Mouse (Mus musculus): ENCODE results near the gene Farp1. TPM values are rescaled to one million over a fixed set of nuclear protein-coding genes. Genes with fewer than 3 reads are reported as not detected.
"Not testable (repeated sequence)": the region's sequence is repeated elsewhere in the genome, so short reads cannot be mapped to it uniquely, and the experiment has no call there.

Gene Farp1
- total RNA-seq, 2 experiments from 2014 or later: 21.1 to 32.3 TPM

DNA sequence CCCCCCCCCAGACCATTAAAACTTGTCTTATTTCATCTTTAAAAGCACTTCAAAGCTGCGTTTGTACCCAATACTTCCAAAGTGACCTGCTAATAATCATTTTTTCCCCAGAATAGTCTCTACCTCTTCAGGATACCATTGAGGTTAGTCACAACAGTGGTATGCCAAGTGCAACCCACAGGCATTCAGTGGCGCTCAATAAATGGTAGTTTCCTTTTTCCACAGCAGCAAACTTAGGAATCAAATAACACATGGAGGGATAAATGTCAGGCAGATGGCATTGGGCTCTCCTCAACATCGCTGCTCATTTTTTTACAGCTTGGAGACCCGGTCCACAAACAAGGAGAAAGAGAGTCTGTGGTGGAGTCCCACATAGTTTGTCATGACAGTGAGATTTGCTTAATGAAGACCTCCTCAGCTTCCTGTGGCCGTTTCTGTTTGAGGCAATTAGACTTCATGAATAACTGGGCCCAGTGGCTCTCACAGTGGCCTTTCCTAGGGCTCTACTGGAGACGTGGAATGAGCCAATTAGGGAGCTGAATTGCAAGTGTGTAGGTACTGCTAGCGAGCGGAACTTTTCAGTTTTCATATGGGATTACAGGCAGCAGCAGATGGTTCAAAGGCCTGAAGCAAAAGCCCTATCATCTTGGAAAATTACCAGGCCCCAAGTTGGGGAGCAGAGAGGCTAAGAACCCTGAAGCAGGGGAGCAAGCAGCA is 148.6 kb downstream of the Farp1 start:
- DNase-seq: no peak

DNA sequence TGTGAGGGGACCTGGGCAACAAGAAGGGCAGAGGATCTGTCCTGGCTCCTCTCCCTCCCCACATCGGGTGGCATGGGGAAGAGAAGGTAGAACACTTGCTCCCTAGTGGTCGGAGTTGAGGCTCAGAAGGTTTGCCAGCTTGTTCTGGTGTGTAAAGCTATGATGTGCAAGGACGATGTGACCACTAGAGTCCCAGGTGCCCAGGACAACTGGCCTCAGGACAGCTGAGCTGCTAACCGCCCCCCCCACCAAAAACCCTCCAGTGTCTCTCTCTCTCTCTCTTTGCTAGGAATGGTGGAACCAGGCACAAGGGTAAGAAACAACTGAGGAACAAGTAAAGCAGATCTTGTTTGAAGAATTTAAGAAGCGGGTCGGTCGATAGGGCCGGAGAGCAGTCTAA is 149.4 kb downstream of the Farp1 start:
- DNase-seq: no peak

DNA sequence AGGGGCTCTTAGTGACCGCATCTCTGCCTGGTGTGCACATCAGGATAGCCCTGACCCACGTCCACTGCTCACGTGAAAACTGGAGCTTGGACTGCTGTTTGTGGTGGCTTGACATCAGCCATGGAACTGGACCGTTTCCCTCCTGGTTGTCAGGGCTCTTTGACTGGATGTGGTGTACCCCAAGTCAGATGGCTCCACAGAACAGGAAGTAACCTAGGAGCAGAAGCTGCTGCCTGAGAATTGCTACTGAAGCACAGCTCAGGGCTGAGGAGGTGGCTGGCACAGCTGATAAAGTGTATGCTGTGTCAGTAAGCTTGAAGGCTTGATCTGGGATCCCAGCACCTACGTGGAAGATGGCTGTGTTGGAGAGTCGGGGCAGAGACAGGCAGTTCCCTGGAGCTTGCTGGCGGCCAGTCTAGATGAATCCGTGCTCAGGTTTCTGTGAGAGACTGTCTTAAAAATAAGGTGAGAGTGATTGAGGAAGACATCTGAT is 151.4 kb downstream of the Farp1 start:
- no peak for DNase-seq

DNA sequence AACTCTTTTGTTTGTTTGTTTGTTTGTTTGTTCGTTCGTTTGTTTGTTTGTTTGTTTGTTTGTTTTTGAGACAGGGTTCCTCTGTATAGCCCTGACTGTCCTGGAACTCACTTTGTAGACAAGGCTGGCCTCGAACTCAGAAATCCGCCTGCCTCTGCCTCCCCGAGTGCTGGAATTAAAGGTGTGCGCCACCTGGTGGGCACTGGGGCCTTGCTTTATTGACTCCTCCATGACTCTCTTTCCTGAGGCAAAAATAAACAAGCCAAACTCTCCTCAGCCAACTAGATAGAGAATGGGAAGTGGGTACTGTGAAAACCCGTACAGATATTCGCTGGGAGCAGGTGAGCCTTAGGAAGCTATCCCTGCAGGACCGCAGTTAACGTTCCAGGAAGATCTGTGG is 154.8 kb downstream of the Farp1 start:
- not testable (repeated sequence) for DNase-seq

DNA sequence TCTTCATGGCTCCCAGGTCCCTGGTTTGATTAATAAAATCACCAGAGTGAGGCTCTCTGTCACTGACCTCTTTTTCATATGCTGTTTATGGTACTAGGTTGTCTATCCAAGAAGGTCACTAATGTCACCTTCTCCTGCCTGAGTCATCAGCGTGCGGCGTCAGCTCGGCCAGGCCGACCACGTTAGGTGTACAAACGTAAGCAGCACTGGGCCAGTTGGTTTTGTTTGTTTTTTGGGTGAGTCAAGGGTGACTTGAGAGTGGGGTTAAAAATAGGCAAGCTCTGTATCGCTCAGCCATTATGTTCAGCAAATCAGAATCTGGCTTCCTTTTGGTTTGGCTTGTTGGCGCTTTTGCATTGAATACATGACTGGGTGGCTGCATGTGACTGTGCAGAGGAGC is 155.4 kb downstream of the Farp1 start:
- DNase-seq: no peak

DNA sequence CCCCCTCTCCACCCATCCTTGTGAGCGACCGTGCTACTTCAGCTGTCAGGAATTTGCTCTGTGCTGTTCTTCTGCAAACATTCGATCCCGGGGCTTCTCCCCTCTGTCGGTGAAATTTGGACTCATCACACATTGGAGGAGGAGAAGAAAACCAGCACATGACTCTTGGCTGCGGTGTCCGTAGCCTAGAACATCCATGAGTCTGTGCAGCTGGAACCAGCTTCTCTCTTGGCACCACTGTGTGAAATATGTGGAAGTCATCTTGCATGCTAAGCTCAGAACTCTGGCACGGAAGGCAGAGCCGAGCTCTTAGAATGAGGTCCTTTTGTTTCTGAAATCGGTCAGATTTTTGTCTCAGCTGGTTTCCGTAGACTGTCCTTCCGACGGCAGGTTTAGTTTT is 156.7 kb downstream of the Farp1 start:
- DNase-seq: no peak

DNA sequence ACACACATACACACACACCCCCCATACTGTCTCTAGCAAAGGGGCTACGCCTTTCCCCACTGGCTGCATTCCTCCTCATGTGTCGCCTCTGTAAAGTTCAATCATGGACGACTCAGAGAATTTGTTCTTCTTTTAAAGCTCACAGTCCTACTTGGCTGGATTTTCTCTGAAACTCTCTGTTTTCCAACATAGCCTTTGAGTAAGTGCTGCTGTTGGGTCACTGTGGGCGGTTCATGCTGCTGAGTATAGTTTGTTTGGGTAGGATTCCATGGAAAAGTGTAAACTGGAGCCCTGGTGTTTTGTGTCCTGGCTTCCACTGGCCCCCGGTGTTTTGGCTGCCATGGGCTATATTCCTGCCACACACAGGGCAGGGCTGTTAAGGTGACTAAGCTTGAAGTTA is 157.4 kb downstream of the Farp1 start:
- no peak for DNase-seq

DNA sequence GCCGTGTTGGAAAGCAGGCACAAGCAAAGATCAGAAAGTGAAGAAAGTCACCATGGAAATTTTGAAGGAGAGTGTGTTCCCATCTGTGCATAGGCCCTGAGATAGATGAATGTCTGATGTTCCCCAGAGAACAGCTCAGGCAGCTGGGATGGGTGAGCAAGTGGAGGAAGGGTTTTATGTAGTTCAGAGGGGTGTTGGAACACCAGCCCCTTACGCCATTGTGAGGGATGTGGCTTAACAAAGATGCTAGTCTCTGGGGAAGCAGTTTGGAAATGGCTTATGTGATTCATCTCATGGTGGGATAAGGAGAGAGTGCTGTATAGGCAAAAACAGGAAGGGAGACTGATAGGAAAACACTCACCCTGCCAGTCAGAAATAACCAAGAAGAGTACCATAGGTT is 159.0 kb downstream of the Farp1 start:
- DNase-seq: no peak

DNA sequence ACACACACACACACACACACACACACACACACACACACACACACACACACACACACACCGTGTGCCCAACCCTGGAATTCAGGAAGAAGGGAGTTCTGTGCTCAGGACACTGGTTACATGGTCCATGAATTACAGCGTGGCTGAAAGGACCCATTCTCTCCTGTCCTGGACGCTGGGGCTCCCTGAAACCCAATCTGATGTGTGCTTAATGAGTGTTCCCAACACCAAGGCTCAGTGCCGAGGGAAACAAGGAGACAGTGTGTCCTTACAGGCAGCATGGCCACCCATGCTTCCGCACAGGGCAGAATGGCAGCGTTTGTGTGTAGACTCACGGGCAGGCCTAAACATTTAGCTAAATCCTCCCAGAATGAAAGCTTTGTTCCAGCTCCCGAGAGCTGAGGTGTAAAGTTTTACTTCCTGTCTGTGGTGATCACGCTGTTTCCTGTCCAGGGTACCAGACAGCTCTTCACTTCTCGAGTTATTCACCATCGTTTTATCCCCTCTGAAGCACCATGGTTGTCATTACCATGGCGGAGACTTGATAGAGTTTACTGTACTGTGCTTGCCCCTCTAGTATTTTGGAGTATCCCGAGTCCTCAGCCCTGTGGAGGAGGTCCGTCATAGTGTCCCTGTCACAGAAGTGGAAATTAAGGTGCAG is 164.0 kb downstream of the Farp1 start:
- no peak for DNase-seq

DNA sequence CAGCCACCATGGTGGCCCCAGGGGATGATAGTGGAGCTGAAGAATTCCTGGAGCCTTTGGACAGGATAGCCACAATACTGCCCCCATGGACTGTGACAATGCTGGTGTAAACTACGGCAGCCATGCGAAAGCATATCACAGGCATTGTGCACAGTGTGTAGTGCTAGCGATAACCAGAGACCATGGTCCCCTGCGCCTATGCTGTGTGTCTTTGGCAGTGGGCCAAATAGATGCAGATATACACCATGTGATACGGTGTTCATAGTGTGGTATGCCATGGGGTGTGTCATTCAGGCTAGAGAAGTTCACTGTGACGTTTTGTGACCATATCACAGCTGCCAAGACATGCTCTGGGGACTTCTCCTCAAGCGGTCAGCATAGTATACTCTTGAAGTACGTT is 164.8 kb downstream of the Farp1 start:
- DNase-seq: no peak

DNA sequence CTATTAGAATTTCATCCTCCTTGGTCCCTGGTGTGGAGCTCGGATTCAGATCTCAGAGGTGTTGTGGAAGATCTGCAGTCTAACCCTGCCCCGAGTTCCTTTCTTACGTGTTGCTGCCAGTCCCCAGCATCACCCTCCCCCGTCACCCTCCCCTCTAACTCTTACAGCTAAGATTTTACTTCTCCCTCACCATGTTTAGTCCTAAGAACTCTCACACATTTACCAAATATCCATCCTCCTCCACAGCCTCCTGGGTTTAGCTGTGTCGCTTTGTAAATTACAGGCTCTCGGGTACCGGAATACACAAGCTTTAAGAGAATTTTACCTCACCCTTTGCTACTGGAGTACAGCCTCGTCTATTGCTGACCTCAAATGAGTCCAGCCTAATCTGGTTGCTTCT is 165.4 kb downstream of the Farp1 start:
- DNase-seq: no peak

DNA sequence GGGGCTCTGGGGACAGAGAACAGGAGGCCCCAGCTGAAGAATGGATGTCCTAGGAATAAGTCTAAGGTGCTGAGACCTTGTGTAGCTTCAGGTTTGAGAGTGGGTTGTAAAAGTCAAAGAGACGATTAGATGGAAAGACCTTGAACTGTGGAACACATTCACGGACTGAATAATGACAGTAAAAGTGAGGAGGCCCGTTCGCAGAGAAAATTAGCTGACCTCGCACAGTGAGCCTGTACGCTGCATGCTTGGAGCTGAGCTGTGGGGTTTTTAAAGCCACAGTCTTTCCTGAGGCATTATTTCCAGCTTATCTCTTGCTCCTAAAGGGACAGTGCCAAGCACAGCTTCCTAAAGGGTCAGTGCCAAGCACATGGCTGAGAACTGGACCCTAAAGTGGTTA is 166.2 kb downstream of the Farp1 start:
- no peak for DNase-seq

DNA sequence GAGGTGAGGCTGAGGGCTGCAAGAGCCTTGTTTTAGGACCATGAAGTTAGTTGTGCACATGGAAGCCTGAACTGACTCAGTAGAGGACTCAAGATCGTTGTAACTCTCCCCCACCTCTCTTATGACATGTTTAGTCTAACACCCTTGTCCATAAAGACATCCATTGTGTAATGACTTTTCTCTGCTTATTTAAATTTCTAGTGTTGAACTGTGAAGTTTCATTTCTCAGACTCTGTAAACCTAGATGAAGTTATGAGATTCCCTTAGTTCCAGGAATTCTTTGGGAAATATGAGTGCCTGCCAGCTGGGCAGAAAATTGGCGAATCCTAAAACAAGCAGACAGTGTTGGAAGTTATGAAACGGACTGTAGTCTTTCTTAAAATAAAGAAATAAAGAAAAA is 170.5 kb downstream of the Farp1 start:
- DNase-seq: no peak

DNA sequence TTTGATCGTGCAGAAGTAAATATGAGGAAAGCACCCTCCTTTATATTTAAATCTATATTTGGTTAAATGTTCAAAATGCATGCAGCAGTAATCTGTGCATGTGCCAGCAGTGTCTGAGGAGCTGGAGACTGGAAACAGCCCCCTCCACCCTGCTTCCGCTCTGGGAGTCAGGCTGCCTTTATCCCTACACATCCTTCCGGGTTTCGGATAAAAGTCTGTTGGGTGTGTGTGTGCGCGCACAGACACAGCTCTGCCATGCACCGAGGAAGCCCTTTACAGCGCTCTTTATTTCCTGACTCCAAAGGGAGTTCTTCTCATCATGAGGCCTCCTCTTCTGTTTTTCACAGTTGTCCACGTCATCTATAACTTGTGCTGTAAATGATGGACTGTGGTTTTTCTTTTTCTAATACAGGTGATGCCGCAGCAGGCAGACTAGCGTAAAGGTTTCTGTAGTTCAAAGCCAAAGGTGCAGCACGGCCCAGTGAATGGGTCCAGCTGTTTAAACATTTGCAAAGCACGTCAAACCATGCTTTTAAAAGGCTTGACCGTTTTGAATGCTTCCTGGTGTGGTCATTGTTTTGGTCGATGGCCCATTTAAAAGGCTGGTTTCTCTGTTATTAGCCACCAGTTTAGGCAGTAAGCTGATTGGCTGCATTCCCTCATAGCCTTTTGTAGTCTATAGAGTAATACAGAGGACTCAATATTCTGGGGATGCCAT is 172.6 kb downstream of the Farp1 start:
- DNase-seq: no peak

DNA sequence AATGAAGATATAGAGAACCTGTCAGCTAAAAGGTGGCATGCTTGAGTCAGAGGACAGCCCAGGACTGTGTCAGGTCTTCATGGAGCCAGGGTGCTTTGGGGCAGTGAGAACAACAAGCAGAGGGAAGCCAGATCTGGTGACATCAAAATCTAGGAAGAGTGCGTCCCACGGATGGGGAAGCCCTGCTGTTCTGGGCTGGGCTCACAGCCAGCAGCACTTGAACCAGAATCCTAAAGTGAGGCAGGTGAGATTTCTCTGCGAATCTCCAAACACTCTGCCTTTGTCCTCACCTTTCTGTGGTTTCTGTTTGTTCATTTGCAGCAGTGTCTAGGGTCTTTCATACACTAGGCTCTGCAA is 173.1 kb downstream of the Farp1 start:
- no peak for DNase-seq

DNA sequence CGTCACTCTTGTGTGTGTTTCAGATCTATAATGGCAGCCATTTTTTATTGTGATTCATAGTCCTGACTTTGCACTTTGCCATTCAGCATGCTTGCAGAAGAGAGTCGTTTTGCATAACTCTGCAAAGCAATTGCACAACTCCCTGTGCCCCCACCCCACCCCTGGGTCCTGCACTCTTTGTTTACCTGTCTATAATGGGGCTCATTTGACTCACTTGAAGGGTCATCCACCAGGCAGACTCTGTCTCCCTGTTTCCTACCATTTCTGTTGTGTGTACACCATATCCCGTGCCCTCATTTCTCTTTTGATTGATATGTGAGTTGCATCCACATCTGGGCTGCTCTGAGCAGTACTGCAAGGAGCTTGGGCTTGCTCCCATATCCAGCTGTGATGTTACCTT is 175.3 kb downstream of the Farp1 start:
- DNase-seq: no peak

DNA sequence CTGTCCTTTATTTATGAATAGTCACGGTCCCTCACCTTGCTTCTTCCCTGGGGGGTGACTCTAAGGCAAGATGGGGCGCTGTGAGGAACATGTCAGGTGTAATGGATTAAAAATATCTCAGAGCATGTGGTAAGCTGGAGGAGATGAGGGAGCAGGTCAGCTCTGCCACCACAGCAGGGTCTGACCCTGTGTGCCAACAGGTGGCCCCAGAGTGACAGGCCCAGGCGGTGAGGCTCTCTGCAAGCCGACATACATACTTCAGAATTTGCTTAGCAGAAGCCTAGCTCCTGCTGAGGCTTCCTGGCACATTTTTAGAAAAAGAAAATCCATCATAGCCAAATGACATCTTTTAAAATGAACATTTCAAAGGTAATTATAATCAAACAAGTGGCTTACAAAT is 178.7 kb downstream of the Farp1 start:
- DNase-seq: no peak

DNA sequence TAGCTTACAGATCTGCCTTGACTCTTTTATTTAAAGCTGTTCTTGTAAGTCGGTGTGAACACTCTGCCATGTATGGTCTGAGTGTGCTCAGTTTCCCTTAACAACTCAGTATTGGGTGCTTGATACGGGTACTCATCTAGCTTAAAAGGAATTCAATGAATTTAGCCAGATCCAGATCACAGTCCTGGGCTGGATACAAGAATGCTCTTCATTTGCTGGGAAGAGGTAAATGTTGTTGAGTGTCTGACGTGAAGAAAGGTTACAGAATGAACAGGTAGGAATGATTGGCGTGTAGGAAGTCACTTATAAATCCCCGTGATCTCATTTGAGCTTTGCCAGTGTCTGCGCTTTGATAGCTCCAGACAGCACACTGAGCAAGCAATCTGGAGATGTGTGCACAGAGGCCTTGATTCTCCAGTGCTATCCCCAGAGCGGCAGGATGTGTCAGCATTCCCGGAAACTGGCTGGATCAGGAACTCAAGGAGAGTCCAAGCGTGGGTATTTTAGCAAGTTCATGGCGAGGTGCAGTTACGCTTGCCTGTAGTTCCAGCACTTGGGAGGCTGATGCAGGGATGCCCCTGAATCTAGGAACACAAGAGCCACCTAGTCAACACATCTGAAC is 179.7 kb downstream of the Farp1 start:
- peak; percentile 38 for DNase-seq

DNA sequence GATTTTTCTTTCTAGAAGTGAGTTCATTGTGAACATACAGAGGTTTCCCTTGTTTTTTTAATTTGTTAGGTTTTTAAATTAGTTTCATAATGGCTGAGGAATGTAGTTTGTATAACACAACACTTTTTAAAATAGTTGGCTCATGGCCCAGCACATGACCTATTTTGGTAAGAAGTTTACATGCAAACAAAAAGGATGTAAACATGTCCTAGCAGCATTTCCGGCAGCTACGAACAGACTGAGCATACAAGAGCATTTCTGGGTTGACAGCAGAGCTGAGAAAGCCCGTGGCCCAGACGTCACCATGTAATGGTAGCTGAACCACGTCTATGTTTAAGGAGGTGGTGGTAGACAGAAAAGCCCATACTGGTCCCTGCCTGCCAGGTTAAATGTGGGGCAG is 180.8 kb downstream of the Farp1 start:
- no peak for DNase-seq

DNA sequence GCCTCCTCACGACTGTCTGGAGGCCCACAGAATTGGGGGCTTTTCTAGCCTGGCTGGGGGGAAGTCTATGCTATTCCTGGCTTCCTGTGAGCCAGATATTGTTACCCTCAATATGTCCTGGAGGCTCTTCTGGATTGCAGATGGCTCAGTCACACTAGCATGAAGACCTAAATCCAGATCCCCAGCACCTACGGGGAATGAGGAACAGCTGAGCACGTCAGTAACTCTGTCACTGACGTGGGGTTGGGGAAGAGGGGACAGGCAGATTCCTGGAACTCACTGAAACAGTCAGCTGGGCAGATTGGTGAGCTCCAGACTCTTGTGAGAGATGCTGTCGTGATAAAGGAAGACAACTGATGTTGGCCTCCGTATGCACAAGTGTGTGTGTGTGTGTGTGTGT is 181.7 kb downstream of the Farp1 start:
- DNase-seq: no peak

DNA sequence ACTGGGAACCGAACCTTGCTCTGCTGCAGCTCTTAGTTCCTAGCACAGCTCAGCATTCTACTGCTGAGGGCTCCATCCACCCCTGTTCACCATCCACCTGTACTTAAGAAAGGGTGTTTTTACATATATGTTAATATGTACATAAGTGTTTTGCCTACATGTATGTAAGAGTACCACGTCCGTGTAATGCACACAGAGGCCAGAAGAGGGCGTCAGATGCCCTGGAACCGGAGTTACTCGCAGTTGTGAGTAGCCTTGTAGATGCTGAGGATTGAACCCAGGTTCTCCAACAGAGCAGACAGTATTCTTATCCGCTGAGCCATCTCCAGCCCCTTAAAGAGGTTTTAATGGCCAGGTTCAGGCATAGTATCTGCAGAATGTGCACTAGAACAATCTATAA is 183.6 kb downstream of the Farp1 start:
- peak; percentile 39 for DNase-seq

DNA sequence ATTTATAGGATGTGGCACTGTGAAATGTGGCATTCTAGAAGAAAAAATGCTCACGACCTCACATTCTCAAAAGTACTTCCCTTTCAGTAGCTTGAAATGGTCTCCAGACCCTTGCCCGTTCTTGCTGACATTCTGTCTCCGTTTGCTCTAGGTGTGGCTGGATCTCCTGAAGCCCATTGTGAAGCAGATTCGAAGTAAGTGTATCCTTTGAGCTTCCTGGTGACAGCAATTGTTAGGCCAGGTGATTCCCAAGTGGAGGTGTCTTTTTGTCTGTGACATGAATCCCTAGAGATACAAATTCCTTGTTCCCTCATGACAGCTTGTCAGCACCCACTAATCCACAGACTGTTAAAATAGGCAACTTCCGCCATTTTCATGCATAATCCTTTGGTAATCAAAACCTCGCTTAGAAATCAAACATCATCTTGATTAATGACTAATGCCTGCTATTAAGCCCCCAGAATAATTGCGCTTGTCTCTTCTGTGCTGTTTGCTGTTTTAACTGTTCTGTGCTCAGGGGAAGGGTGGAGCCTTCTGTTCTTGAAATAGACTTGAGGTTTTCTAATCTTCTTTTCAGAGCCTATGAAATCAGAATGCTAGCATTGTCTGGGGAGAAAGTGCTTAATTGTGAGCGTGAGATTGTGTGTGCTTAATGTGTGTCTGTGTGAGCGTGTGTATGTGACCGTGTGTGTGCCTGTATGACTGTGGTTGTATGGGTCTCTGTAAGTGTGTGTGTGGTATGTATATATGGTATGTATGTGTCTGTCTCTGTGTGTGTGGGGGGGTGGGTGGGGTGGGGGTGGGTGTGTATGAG is 184.4 kb downstream of the Farp1 start:
- no peak for DNase-seq

DNA sequence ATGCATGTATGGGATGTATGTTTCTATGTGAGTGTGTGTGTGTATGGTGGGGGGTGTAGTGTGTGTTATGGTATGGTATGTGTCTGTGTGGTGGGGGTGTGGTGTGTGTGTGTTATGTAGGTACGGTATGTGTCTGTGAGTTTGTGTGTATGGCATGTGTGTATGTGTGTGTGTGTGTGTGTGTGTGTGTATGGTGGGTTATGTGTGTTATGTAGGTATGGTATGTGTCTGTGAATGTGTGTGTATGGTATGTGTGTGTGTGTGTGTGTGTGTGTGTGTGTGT is 185.0 kb downstream of the Farp1 start:
- no peak for DNase-seq
